Mouse (Mus musculus): Measurements from ENCODE around the gene Pop5. TPM values are rescaled to one million over a fixed set of nuclear protein-coding genes. Genes with fewer than 3 reads are reported as not detected.

The Pop5 gene
- total RNA-seq (2023), result 83.3 TPM

GRCm38 (mm10) chr5:115235786-115236263 is at the start of gene Pop5:
Pop5 (plus strand) TSS chr5:115235836.

GRCm38 (mm10) chr5:115193669-115194625 is 41.7 kb upstream of the Pop5 start, which contains the start of gene Cabp1:
Cabp1 (minus strand) TSS chr5:115194381.

GRCm38 (mm10) chr5:115272812-115273548 is 37.3 kb downstream of the Pop5 start, which contains the start of gene Rnf10:
Rnf10 (minus strand) TSS chr5:115272898.

GRCm38 (mm10) chr5:115279226-115280049 is 43.8 kb downstream of the Pop5 start, which contains the start of gene Coq5:
Coq5 (plus strand) TSS chr5:115279666.

Other genes with a start within 250 kb of the Pop5 start
- 57.6 TPM for gene Sppl3, start 224.7 kb upstream of the Pop5 start, total RNA-seq (2023)
- not detected for gene Gm10401, start 137.5 kb upstream of the Pop5 start, total RNA-seq (2023)
- 28.5 TPM for gene Acads, start 116.5 kb upstream of the Pop5 start, total RNA-seq (2023)
- 32.5 TPM for gene Unc119b, start 100.9 kb upstream of the Pop5 start, total RNA-seq (2023)
- gene Mlec, start 77.7 kb upstream of the Pop5 start, total RNA-seq (2023), result 90.7 TPM
- 0.47 TPM for gene Cabp1, start 41.5 kb upstream of the Pop5 start, total RNA-seq (2023)
- 170 TPM for gene Rnf10, start 37.1 kb downstream of the Pop5 start, total RNA-seq (2023)
- 23.6 TPM for gene Coq5, start 43.8 kb downstream of the Pop5 start, total RNA-seq (2023)
- gene Dynll1, start 65.2 kb downstream of the Pop5 start, total RNA-seq (2023), result 250 TPM
- 35.0 TPM for gene Srsf9, start 91.3 kb downstream of the Pop5 start, total RNA-seq (2023)
- gene Gatc, start 105.3 kb downstream of the Pop5 start, total RNA-seq (2023), result 5.1 TPM
- gene Triap1, start 105.4 kb downstream of the Pop5 start, total RNA-seq (2023), result 20.5 TPM
- gene Cox6a1, start 113.1 kb downstream of the Pop5 start, total RNA-seq (2023), result 220 TPM
- not detected for gene Msi1, start 193.8 kb downstream of the Pop5 start, total RNA-seq (2023)
- gene Pla2g1b, start 230.4 kb downstream of the Pop5 start, total RNA-seq (2023), result not detected
- 11.7 TPM for gene Sirt4, start 248.9 kb downstream of the Pop5 start, total RNA-seq (2023)

All from CD4-positive naive resting alpha-beta T cell, adult 57 days (primary cell).